Mouse (Mus musculus) lung, postnatal 0 days (tissue): ENCODE measurements around the gene Kxd1.

Source experiments
- CTCF ChIP-seq: IDR thresholded peaks from 2 replicates; pipeline ENCODE4 v1.5.1; 2016; ENCODE audit warnings: antibody characterized with exemption, mild to moderate bottlenecking
- EP300 ChIP-seq: IDR thresholded peaks from 2 replicates; pipeline ENCODE4 v1.6.1; 2016; ENCODE audit warnings: antibody characterized with exemption, mild to moderate bottlenecking, control low read depth

DNA sequence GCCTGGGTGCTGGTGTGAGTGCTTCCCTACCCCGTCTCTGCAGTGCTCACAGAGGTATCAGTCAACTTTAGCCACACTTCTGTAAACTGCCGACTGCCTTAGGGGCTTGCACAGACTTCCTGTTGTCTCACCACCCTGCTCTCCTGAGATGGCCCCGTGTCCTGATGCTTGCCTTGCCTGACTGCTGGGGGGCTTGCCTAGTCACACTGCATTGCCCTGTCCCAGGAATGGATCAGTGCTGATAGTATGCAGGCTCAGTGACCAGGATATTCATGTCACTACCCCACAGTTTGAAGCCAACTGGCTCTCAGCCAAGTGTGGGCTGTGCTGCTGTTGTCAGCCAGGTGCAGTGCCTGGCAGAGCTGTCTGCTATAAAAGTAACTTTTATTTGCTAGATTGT, 37.8 kb upstream of the Kxd1 start:
- TF ChIP-seq EP300 (no peak), CTCF (no peak)
